Mouse (Mus musculus) T-helper 17 cell (primary cell): ENCODE measurements around the gene Gm3336.

ENCODE experiments used
- in situ Hi-C, 2 experiments: fragments of 300-600 bp; cut with MboI, MseI; formaldehyde crosslinking; loops; 1 replicate in 1 of 2; 2 replicates in 1 of 2; pipeline ENCODE4 v1.15.1; 2025; ENCODE audit warnings: high pct_unique_total_duplicates in 2 of 2

Gm3336 gene

DNA sequence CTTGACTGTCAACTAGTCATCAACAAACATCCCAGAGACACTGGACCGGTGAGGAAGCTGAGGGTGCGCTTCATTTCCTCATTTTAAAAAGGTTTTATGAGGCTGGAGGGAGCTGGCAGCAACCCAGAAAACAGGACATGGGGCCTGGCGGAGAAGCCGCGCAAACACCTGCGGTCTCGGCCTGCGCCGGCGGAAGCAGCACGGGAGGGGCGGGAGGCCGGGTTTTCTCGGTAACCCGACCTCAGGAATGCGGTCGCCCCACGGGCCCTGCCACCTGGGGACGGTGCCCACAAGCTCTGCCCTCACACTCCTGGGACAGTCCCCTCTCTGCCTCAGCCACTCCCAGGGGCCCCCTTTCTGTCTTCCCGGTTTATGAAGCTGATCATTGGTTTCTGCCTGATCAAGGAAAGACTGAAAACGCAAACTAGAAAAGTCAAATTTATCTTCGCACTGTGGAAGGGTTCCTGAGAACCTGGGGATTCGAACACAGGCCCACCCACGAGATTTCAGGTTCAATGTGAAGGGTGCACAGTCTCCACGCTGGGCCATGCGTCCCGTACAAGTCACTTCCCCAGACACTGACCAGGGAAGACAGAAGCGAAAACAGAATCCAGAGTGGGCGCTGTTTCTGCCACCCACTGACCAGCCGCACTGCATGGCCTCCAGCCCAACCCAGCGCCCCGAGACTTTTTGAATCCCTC, 22.9 kb upstream of the Gm3336 start:
- in situ Hi-C loops = loop anchor here in 1 of 2 experiments (5.0 kb wide), 1 partner anchor 83 kb away; no protein-coding TSS in a partner anchor

DNA sequence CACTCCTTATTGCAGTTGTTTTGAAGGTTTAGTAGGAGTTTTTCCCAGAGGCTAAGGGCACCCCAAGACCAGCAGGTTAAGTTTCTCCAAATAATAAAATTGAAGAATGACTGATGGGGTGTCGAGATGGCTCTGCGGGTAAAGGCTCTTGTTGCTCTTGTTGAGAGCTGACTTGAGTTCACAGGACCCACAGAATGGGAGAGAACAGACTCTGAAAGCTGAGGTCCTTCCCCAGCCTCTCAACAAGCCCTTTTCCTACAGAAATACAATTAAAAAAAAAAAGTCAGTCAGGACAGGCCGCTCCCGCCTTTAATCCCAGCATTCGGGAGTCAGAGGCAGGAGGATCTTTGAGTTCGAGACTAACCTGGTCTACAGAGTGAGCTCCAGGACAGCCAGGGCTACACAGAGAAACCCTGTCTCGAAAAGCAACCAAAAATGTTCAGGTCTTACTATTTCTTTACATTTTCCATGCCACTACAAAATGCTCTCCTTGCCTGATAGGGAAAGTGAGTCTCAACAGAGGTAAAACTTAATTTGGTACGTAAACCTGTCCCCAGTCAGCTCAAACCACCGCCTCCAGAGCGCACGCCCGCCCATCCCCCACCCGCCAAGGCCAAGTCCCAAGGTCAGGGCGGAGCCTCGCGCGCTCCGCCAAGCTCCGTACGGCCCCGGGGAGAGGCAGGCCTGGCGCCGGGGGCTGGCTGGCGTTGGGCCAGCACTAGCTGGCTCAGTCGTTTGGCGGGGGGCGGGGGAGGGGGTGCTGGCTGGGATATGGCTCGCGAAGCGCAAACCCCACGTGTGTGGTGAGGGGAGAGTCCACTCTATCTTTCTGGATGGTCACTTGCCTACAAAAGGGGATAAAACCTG, 22.1 kb upstream of the Gm3336 start:
- in situ Hi-C loops = loop anchor here in 1 of 2 experiments (5.0 kb wide), 1 partner anchor 84 kb away; no protein-coding TSS in a partner anchor

DNA sequence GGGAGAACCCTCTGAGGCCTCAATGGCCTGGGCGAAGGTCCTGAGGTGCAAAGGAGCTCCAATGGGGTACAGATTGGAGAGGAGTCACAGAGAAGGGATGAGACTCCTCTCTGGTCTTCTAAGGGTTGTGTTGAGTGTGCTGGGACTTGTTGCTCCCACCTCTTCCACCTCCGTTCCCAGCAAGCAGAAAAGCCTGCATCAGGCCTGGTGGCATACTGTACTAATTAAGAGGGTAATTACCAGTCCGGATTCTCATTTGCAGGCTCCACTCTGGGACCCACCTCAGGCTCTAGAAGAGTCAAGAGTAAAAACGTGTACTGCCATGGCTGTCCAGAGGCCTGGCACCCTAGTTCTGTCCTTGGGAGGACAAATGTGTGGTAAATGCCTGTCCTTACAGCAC, 21.4 kb upstream of the Gm3336 start:
- in situ Hi-C loops = loop anchor here in 1 of 2 experiments (5.0 kb wide), 1 partner anchor 85 kb away; no protein-coding TSS in a partner anchor

DNA sequence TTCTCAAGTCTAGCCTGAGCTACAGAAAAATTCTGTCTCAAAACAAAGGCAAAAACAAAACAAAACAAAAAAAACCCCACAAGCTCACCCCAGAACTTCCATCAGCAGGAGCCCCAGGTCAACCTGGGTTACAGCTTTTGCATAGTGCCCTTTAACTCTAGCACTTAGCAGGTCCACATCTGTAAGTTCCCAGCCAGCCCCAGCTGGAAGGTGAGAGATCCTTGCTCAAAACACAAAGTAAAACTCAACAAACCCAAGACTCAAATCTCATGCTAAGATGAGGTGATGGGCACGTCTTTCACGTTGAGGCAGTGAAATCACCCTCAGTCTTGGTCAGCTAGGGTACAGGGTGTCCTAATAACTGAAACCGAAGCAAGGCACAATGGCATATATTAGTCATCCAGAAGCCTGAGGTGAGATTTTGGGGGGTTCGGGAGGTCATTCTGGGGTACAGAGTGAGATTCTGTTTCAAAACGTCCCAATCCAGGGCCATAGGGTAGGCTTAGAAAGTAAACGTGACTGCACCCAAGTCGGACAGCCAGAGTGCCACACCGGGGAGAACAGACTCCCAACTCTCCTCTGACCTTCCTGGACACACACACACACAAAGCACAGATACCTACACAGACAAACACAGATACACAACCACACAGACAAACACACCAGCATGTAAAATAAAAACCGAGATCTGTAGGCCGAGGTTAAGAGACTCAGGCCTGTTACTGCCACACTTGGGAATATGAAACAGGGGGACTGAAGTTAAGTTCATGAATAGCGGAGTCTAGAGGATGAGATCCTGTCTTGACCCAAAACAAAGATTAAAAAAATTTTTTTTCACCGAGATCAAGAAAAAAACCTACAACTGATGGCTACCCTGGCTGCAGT, 20.7 kb upstream of the Gm3336 start:
- in situ Hi-C loops = loop anchor here in 1 of 2 experiments (5.0 kb wide), 1 partner anchor 85 kb away; no protein-coding TSS in a partner anchor

DNA sequence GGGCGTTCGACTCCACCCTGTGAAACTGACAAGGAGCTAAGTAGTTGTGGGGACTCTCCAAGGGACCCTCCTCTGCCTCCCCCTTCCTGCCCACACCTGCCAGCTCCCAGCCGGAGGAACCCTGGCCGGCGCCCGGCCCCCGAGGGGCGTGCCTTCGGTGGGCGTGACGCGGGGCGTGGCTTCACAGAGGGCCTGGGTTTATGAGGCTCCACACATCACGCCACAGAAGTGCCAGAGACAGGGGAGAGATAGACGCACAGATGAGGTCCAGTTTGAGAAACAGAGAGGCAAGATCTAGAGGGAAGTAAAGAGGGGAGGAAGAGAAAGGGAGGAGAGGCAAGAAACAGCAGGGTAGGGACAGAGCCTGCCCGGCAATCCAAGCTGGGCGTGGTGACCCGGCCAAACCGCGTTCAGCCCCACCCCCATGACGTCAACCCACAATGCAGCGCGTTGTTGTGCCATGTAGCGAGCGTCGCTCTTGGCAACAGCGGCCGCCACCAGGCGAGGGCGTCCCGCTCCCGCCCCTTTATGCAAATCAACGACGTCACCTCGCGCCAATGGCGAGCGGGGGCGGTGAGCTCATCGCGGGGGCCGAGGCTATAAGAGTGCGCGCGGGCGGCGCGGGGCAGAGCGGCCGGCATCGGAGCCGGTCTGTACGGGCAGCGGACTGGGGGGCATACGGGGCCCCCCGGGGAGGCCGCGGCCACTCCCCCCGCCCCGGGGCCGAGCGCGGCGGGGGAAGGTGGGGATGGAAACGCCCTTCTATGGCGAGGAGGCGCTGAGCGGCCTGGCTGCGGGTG, 19.8 kb upstream of the Gm3336 start, which contains the start of gene Jund:
Gene Jund (plus strand): TSS at position 640 of the 800 bp plus-strand sequence.
- in situ Hi-C loops = loop anchor here in 1 of 2 experiments (5.0 kb wide), 1 partner anchor 86 kb away; no protein-coding TSS in a partner anchor

DNA sequence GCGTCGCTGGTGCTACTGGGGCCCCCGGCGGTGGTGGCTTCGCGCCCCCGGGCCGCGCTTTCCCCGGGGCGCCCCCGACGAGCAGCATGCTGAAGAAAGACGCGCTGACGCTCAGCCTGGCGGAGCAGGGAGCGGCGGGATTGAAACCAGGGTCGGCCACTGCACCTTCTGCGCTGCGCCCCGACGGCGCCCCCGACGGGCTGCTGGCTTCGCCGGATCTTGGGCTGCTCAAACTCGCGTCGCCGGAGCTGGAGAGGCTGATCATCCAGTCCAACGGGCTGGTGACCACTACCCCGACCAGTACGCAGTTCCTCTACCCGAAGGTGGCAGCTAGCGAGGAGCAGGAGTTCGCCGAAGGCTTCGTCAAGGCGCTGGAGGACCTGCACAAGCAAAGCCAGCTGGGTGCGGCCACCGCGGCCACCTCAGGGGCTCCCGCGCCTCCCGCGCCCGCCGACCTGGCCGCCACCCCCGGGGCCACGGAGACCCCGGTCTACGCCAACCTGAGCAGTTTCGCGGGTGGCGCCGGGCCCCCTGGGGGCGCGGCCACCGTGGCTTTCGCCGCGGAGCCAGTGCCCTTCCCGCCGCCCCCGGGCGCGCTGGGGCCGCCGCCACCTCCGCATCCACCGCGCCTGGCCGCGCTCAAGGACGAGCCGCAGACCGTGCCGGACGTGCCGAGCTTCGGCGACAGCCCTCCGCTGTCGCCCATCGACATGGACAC, 19.1 kb upstream of the Gm3336 start:
- in situ Hi-C loops = loop anchor here in 1 of 2 experiments (5.0 kb wide), 1 partner anchor 87 kb away; no protein-coding TSS in a partner anchor

DNA sequence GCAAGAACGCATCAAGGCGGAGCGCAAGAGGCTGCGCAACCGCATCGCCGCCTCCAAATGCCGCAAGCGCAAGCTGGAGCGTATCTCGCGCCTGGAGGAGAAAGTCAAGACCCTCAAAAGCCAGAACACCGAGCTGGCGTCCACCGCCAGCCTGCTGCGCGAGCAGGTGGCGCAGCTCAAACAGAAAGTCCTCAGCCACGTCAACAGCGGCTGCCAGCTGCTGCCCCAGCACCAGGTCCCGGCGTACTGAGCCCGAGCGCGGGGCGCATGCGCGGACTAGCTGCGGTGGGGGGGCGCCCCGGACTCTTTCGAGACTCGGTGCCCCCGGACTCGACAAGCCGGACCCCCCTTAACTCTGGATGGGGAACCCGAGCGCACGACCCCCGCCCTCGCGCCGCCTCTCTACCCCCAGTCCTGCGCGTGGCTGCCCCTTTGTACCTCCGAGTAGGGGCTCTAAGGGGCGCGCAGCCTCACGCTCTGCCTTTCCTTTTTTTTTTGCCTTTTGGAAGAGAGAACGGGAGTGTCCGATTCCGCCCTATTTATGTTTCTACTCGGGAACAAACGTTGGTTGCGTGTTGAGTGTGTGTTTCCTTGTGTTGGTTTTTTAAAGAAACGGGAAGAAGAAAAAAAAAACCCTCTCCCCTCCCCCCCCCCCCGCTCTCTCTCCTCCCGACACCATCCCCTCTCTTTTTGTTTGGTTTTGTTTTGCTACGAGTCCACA, 18.3 kb upstream of the Gm3336 start:
- in situ Hi-C loops = loop anchor here (5.0 to 10.0 kb wide), 2 partner anchors 88 to 565 kb away; no protein-coding TSS in a partner anchor

DNA sequence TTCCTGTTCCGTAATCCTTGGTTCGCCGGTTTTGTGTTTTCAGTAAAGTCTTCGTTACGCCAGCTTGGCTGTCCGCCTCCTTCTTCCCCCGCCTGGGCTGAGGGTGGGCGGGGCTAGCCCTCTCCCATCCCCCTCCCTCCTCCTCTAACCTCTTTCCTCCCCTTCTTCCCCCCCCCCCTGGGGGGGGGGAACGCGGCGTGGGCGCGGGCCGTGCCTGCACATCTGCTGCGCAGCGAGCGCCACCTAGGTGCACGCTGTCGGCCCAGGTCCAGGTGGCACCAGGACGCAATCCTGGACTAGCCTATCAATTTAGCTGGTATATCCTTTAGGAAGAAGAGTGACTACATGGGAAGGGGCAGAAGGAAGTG, 17.8 kb upstream of the Gm3336 start:
- in situ Hi-C loops = loop anchor here in 1 of 2 experiments (10.0 kb wide), 1 partner anchor 564 kb away; no protein-coding TSS in a partner anchor

DNA sequence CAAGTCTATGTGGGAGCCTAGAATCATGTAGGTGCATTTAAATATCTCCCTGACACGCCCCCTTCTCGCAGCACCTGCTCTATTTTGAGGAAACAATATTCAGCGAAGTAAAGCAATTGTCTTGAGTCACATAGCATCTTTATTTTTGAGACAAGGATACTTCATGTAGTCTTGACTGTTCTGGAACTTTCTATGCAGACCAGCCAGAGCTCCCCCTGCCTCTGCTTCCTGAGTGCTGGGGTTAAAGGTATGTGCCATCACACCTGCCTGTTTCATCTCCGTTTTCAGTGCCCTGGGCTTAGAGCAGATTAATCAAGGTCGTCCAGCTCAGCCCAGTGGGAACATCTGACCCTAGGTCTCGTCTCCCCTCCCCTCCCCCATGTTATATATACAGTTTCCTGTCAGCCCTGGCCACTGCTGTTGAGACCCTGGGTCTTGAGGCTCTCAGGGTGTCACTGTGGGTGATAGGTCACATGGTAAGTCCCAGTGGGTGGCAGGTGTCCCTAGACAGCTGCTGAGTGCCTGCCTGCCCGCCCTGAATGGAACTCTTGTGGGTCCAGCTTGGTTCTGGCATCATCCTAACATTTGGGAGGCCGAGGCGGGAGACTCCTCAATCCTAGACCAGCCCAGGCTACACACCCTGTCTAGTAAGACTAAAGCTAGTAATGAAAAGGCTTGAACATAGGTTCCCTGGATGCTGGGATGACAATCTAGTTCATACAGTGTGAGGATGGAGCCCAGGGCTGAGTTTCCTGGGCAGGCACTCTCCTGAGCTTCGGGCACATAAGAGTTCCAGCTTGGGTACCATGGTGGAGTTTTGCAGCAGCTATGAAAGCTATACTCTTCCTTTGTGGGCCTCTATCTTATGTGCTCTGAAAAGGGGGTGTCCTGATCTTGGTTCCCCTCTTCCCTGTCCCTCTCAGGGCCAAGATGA, 17.0 kb upstream of the Gm3336 start:
- in situ Hi-C loops = loop anchor here in 1 of 2 experiments (10.0 kb wide), 1 partner anchor 563 kb away; no protein-coding TSS in a partner anchor

DNA sequence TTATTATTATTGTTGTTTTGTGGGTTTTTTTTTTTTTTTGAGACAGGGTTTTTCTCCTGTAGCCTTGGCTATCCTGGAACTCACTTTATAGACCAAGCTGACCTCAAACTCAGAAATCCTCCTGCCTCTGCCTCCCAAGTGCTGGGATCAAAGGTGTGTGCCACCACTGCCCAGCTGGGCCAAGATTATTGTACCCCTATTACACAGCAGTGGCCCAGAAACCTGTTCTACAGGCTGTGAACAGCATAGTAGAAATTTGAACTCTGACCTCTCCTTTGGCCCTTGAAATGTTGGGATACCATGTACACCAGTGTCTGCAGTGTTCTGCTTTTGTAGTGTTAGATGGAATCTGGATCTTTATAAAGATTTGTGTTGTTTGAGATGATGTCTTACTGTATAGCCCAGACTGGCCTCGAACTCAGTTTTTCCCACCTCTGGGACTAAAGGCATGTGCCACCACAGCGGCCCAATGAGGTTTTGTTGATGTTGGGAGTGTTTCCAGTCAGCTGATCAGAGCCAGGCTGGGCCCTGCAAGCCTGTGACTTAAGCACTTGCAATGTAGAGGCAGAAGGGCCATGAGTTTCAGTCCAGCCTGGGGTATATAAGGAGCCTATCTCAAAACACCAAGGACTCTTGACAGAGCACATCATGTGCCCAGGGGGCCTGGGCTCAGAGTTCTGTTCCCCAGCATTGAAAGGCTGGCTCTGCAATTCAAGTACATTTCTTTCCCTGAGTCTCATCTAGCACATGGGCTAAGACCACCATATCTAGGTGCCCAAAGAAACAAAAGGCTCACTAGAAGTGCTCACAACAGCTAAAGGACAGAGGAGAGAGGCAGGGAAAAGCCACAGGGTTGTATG, 16.1 kb upstream of the Gm3336 start:
- in situ Hi-C loops = loop anchor here in 1 of 2 experiments (10.0 kb wide), 1 partner anchor 563 kb away; no protein-coding TSS in a partner anchor

DNA sequence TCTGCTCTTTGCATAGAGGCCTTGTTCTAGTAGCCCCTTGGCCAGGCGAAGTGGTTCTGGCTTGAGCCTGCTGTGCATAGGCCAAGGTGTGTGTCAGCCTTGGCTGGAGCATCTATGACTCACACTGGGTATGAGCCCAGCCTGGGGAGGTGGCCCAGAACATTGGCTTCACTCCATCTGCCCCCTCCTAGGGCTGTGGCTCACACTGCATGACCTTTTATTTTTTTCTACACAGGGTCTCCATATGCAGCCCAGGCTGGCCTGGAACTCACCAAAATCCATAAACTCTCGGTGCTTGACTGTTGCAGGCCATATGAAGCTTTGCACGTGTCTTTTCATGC, 15.5 kb upstream of the Gm3336 start:
- in situ Hi-C loops = loop anchor here in 1 of 2 experiments (10.0 kb wide), 1 partner anchor 562 kb away; no protein-coding TSS in a partner anchor

DNA sequence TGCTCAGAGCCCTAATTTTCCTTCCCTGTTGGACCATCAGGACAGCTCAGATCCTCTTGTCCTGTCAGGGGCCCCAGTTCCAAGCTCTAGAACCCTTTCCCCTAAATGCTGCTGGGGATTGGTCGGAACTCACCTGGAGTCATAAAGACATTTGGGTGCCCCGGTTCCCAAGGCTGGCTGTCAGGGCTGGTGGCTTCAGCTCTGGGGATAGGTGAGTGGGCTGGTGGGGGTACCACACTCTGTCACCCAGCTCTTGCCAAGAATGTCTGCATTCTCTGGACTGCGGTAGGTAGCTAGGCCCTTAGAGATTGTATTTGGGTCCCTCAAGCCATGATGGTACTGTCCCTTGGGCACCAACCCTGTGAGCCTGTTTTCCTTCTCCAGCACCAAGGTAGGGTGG, 15.1 kb upstream of the Gm3336 start, which contains the start of gene Iqcn:
Gene Iqcn (plus strand): TSS at position 171 of the 400 bp plus-strand sequence.
- in situ Hi-C loops = loop anchor here in 1 of 2 experiments (10.0 kb wide), 1 partner anchor 562 kb away; no protein-coding TSS in a partner anchor

DNA sequence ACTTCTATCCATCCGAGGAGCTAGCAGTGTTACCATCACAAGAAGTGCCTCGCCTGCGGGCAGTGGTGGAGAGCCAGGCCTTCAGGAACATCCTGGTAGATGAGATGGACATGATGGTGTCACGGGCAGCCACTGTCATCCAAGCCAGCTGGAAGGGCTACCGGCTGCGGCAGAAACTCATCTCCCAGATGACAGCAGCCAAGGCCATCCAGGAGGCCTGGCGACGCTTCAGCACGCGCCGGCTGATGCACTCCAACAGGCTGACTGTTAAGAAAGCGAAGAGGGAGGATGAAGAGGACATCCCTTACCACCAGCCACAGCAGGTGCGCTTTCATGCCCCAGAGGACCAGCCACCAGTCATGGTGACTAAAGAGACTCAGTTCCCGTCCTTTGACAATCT, 10.1 kb upstream of the Gm3336 start:
- in situ Hi-C loops = loop anchor here in 1 of 2 experiments (10.0 kb wide), 1 partner anchor 557 kb away; no protein-coding TSS in a partner anchor

DNA sequence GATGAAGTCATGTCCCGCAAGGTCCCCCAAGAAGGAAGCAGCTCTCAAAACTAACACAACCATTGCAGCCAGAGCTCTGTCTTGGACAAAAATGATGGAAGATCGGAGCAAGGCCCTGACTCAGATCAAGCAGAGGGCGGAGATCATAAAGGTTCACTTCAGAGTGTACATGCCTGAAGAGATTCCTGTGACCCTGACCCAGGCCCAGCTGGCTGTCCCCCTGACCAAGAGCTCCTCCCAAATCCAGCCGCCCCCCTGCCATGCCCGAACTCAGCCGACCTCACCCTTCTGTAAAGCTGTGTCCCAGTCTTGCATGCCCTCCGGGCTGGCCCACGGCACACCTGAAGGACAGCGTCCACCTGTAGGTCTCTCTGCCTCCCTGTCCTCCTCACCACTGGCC, 8.5 kb upstream of the Gm3336 start:
- in situ Hi-C loops = loop anchor here (5.0 to 10.0 kb wide), 3 partner anchors 38 to 555 kb away; partner anchors contain the start of gene Rab3a (in 1 of the 2)

DNA sequence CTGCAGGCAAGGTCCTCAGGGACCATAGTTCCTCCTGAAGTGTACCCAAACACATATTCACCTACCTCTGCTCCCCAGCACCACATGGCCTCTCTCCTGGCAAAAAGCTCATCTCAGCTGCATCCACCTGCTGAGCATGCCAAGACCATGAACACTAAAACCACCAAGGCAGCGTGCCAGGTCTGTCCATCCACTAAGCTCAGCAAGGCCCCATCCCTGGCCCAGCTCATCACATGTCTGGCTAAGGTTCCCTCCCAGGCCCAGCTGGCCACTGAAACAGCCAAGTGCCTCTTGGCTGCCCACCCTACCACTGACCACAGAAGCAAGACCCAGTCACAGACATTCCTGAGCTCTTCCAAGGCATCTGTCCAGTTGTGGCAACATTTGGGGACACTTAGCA, 8.0 kb upstream of the Gm3336 start:
- in situ Hi-C loops = loop anchor here (5.0 kb wide), 2 partner anchors 37 to 42 kb away; partner anchors contain the start of gene Rab3a (in 1 of the 2)

DNA sequence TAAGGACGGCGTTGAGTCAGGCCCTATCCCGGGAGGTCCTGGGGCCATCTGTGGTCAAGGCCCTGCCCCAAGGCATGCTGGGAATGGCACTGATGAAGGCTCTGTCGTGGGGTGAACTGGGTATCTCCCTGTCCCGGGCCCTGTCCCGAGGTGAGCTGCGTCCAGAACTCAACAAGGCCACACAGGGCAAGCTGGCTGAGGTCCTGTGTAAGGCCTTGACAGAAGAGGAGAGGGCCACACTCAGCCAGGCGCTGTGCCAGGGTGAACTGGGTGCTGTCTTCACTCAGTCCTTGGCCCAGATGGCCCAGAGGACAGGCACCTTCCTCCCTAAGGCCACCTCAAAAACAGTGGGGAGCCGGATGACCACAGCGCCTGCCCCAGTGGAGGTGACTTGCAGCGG, 7.3 kb upstream of the Gm3336 start:
- in situ Hi-C loops = loop anchor here (5.0 kb wide), 2 partner anchors 36 to 41 kb away; partner anchors contain the start of gene Rab3a (in 1 of the 2)
